Mouse (Mus musculus): Measurements from ENCODE around the gene Hap1. TPM values are rescaled to one million over a fixed set of nuclear protein-coding genes. Genes with fewer than 3 reads are reported as not detected.
"Not testable (repeated sequence)": the region's sequence is repeated elsewhere in the genome, so short reads cannot be mapped to it uniquely, and the experiment has no call there.

The Hap1 gene
- polyA plus RNA-seq, 1 experiment = 1.0 TPM

DNA sequence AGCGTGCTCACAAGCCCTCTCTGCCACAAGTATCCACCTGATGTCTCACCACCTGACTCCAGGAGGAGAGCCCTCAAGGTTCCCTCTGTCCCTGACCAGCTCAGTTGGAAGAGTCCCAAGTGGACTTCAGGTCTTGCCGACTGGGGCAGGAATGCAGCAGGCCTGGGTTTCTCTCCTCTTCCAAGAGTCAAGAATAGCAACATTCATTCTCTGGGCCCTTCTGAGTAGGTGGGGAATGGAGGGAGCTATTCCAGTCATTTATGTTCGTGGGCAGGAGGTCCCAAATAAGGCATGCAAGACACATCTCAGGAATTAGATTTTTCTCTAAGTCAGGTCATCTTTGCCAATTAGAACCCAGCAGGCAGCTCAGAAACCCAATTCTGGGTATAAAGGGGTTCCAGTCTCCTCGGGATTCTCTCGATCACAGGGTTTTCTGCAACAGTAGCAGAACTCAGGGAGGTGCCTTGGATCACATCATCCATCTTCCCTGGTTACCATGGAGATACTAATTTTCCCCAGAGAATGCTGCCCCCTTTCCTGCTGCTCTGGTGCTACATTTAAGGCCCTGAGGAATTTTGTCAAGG, 43.7 kb downstream of the Hap1 start:
- Histone ChIP-seq H3K4me3 (no peak overlapping the region), H3K79me2 (ENCODE audit: control insufficient read depth, insufficient read depth) (no peaks in the 10 kb centered on the region), H3K4me2 (ENCODE audit: low read depth) (peak overlapping the region; percentile 27), H3ac (ENCODE audit: control insufficient read depth, insufficient read length) (no peak overlapping the region), H3K36me3 (ENCODE audit: control insufficient read depth, insufficient read depth) (no peaks in the 10 kb centered on the region), H3K27me3 (ENCODE audit: control insufficient read depth, insufficient read depth, insufficient read length) (peaks cover 4% of the 10 kb centered on the region)
- TF ChIP-seq SRF (IDR thresholded peaks at IDR 0.05; ENCODE audit: control insufficient read depth, insufficient read length, low read depth) (no peak), MYOG (IDR thresholded peaks at IDR 0.05; ENCODE audit: control insufficient read depth in 1 of 3, insufficient read depth in 1 of 3, insufficient read length in 2 of 3, low read depth in 2 of 3) (no peak), E2F4 (IDR thresholded peaks at IDR 0.05; ENCODE audit: insufficient read depth) (no peak), MAX (IDR thresholded peaks at IDR 0.05; ENCODE audit: low read depth) (no peak), POLR2A (IDR thresholded peaks at IDR 0.05; ENCODE audit: insufficient read length, low read depth) (no peak), MYOD1 (IDR thresholded peaks at IDR 0.05; ENCODE audit: control insufficient read depth in 1 of 3, insufficient read length in 2 of 3, low read depth in 2 of 3) (no peak), POLR2AphosphoS2 (IDR thresholded peaks at IDR 0.05; ENCODE audit: insufficient read length, low read depth) (no peak), TCF12 (IDR thresholded peaks at IDR 0.05; ENCODE audit: insufficient read depth, poor library complexity, severe bottlenecking) (no peak), CEBPB (IDR thresholded peaks at IDR 0.05; ENCODE audit: insufficient read depth, poor library complexity, severe bottlenecking) (no peak), TCF3 (IDR thresholded peaks at IDR 0.05; ENCODE audit: insufficient read length, low read depth) (no peak)

DNA sequence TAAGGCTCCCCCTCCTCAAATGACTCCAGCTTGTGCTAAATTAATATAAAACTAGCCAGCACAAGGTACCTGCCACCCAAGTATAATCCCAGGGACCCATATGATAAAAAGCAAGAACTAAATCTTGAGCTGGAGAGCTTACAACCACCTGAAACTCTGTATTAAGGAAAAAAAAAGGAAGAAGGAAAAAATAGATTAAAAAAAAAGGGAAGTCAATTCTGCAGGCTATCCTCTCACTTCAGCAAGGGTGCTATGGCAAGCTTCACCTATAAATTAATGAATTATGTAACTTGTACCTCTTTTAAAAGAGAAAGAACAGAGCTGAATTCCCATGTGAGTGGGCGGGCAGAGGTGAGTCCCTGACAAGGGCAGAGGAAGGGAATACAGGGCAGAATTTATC, 44.3 kb downstream of the Hap1 start:
- H3K4me2 ChIP-seq (ENCODE audit: low read depth) = no peak overlapping the region
- H3ac ChIP-seq (ENCODE audit: control insufficient read depth, insufficient read length) = no peak overlapping the region
- H3K4me3 ChIP-seq = no peak overlapping the region
- H3K27me3 ChIP-seq (ENCODE audit: control insufficient read depth, insufficient read depth, insufficient read length) = peaks cover 4% of the 10 kb centered on the region
- H3K36me3 ChIP-seq (ENCODE audit: control insufficient read depth, insufficient read depth) = no peaks in the 10 kb centered on the region
- H3K79me2 ChIP-seq (ENCODE audit: control insufficient read depth, insufficient read depth) = no peaks in the 10 kb centered on the region
- TF ChIP-seq SRF (IDR thresholded peaks at IDR 0.05; ENCODE audit: control insufficient read depth, insufficient read length, low read depth) (no peak), CEBPB (IDR thresholded peaks at IDR 0.05; ENCODE audit: insufficient read depth, poor library complexity, severe bottlenecking) (no peak), REST (IDR thresholded peaks at IDR 0.05; ENCODE audit: insufficient read depth, insufficient read length) (no peak), E2F4 (IDR thresholded peaks at IDR 0.05; ENCODE audit: insufficient read depth) (no peak), MYOG (IDR thresholded peaks at IDR 0.05; ENCODE audit: control insufficient read depth in 1 of 3, insufficient read depth in 1 of 3, insufficient read length in 2 of 3, low read depth in 2 of 3) (no peak), USF1 (IDR thresholded peaks at IDR 0.05; ENCODE audit: low read depth) (no peak), MAX (IDR thresholded peaks at IDR 0.05; ENCODE audit: low read depth) (no peak), MYOD1 (IDR thresholded peaks at IDR 0.05; ENCODE audit: control insufficient read depth in 1 of 3, insufficient read length in 2 of 3, low read depth in 2 of 3) (no peak), TCF12 (IDR thresholded peaks at IDR 0.05; ENCODE audit: insufficient read depth, poor library complexity, severe bottlenecking) (no peak), POLR2A (IDR thresholded peaks at IDR 0.05; ENCODE audit: insufficient read length, low read depth) (no peak), TCF3 (IDR thresholded peaks at IDR 0.05; ENCODE audit: insufficient read length, low read depth) (no peak)

DNA sequence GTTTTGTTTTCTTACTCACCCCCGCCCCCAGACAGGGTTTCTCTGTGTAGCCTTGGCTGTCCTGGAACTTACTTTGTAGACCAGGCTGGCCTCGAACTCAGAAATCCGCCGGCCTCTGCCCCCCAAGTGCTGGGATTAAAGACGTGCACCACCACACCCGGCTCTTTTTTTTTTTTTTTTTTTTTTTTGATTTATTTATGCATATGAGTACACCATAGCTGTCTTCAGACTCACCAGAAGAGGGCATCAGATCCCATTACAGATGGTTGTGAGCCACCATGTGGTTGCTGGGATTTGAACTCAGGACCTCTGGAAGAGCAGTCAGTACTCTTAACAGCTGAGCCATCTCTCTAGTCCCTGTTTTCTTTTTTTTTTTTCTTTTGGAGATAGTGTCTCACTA, 47.3 kb downstream of the Hap1 start:
- H3ac ChIP-seq (ENCODE audit: control insufficient read depth, insufficient read length); H3K4me3 ChIP-seq; H3K27me3 ChIP-seq (ENCODE audit: control insufficient read depth, insufficient read depth, insufficient read length); H3K36me3 ChIP-seq (ENCODE audit: control insufficient read depth, insufficient read depth); H3K4me2 ChIP-seq (ENCODE audit: low read depth); H3K79me2 ChIP-seq (ENCODE audit: control insufficient read depth, insufficient read depth): not testable (repeated sequence)

DNA sequence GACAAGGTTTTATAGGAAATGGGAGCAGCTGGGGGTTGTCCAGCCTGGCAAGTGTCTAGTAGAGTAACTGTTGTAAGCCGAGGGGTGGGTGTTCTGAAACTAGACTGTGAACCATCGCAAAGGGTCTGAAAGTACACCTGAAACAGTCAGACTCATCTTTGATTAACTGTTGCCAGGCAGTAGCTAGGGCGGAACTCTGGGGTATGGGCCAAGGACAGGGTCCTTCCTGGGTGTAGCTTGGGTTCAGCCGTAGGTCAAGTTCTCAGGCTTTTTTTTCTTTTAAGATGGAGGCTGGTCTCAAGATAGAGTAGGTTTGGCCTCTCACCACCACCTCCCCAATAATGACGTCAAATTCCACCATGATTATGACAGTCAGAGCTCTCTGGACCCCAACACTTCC, 48.0 kb downstream of the Hap1 start:
- no peaks in the 10 kb centered on the region for H3K27me3 ChIP-seq (ENCODE audit: control insufficient read depth, insufficient read depth, insufficient read length)
- no peak overlapping the region for H3K4me2 ChIP-seq (ENCODE audit: low read depth)
- TF ChIP-seq CEBPB (IDR thresholded peaks at IDR 0.05; ENCODE audit: insufficient read depth, poor library complexity, severe bottlenecking) (no peak), MYOG (IDR thresholded peaks at IDR 0.05; ENCODE audit: control insufficient read depth in 1 of 3, insufficient read depth in 1 of 3, insufficient read length in 2 of 3, low read depth in 2 of 3) (no peak), SRF (IDR thresholded peaks at IDR 0.05; ENCODE audit: control insufficient read depth, insufficient read length, low read depth) (no peak), TCF12 (IDR thresholded peaks at IDR 0.05; ENCODE audit: insufficient read depth, poor library complexity, severe bottlenecking) (no peak), POLR2A (IDR thresholded peaks at IDR 0.05; ENCODE audit: insufficient read length, low read depth) (no peak), MAX (IDR thresholded peaks at IDR 0.05; ENCODE audit: low read depth) (no peak), E2F4 (IDR thresholded peaks at IDR 0.05; ENCODE audit: insufficient read depth) (no peak), MYOD1 (IDR thresholded peaks at IDR 0.05; ENCODE audit: control insufficient read depth in 1 of 3, insufficient read length in 2 of 3, low read depth in 2 of 3) (no peak), USF1 (IDR thresholded peaks at IDR 0.05; ENCODE audit: low read depth) (no peak), POLR2AphosphoS2 (IDR thresholded peaks at IDR 0.05; ENCODE audit: insufficient read length, low read depth) (no peak)
- H3K4me3 ChIP-seq = no peak overlapping the region
- H3K36me3 ChIP-seq (ENCODE audit: control insufficient read depth, insufficient read depth) = no peaks in the 10 kb centered on the region
- no peaks in the 10 kb centered on the region for H3K79me2 ChIP-seq (ENCODE audit: control insufficient read depth, insufficient read depth)
- no peak overlapping the region for H3ac ChIP-seq (ENCODE audit: control insufficient read depth, insufficient read length)

DNA sequence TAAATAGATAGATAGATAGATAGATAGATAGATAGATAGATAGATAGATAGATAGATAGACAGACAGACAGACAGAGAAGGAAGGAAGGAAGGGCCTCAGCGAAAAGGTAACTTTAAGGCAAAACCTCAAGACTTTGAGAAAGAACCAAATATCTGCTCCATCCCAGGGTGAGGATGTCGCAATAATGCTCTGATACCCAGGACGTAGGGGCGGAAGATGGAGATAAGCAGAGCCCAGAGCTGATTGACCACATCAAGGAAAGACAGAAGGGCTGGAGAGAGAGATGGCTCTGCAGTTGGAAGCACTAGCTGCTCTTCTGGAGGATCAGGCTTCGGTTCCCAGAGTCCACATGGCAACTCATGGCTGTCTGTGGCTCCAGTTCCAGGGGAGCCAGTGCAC, 54.6 kb downstream of the Hap1 start:
- Histone ChIP-seq H3K27me3 (ENCODE audit: control insufficient read depth, insufficient read depth, insufficient read length) (no peaks in the 10 kb centered on the region), H3ac (ENCODE audit: control insufficient read depth, insufficient read length) (no peak overlapping the region), H3K4me2 (ENCODE audit: low read depth) (no peak overlapping the region), H3K4me3 (no peak overlapping the region), H3K36me3 (ENCODE audit: control insufficient read depth, insufficient read depth) (no peaks in the 10 kb centered on the region), H3K79me2 (ENCODE audit: control insufficient read depth, insufficient read depth) (no peaks in the 10 kb centered on the region)
- TF ChIP-seq CEBPB (IDR thresholded peaks at IDR 0.05; ENCODE audit: insufficient read depth, poor library complexity, severe bottlenecking) (0 out of 2 replicates have a peak, but pooled peaks have one; percentile 45), SRF (IDR thresholded peaks at IDR 0.05; ENCODE audit: control insufficient read depth, insufficient read length, low read depth) (no peak)
